Mouse (Mus musculus): ENCODE measurements around the gene Opa3.

DNA sequence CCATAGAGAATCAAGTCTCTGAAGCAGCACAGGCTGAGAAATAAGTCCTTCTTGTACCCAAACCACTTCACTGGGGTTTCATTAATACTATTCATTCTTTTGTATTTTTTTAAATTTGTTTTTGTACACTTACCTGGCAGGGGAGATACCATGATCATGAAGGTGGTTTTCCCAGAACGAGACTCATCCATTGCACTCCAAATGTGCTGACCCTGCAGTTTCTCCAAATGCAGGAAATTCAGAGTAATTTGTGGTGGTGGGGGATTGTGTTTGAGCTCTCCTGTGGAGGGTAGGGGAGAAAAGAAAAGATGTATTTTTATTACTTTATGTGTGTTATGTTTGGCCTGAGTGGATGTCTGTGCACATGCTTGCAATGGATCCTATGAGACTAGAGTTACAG is 13.9 kb downstream of the Opa3 start:
- TF ChIP-seq CTCF (IDR thresholded peaks at IDR 0.05; ENCODE audit: low read depth) (no peak), EP300 (optimal IDR thresholded peaks at IDR 0.05) (no peak)
